Mouse (Mus musculus): ENCODE data around the gene Amhr2. TPM values are rescaled to one million over a fixed set of nuclear protein-coding genes. Genes with fewer than 3 reads are reported as not detected.

The Amhr2 gene
- 0.48 TPM in 1 of 2 replicates, not detected in the other for polyA plus RNA-seq (2016; fragmentation: Nextera tagmentation; extraction: Ambion mirVana)

GRCm38 (mm10) chr15:102445146-102445545 lies at the start of gene Amhr2:
Gene Amhr2 (plus strand): TSS chr15:102445367.
- ATAC-seq (ENCODE audit: insufficient number of reproducible peaks, insufficient read depth, low FRiP score, low TSS enrichment, low read depth) = no peak
- H3K27me3 ChIP-seq = no peaks in the 10 kb centered on the region
- no peak within 1 kb of the TSS for H3K9ac ChIP-seq (replicated peaks)
- 64% methylated on average over 8 of the region's 8 CpGs for WGBS
- no peak within 1 kb of the TSS for H3K27ac ChIP-seq
- H3K4me3 ChIP-seq (replicated peaks) = no peak within 1 kb of the TSS
- H3K36me3 ChIP-seq = no peaks in the 10 kb centered on the region
- H3K4me2 ChIP-seq = no peak within 1 kb of the TSS
- no peaks in the 10 kb centered on the region; the same call in 1 of the 2 replicates for H3K4me1 ChIP-seq (replicated peaks)
- no peaks in the 10 kb centered on the region for H3K9me3 ChIP-seq

DNA sequence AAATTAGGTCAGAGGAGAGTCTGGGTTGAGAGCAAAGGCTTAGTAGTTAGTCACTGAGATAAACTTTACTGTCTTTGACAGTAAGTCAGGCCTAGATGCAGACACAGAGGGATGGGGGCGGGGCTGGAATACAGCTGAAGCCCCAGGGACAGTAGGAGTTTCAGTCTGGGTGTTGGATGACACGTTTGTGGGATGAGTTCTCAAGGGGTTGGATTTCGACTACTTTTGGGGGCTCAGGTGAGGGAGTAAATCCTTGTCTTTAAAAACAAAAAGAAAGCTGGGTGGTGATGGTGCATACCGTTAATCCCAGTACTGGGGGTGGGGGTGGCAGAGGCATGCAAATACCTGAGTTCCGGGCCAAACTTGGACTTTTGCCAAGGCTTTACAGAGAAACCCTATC lies 46.5 kb upstream of the Amhr2 start:
- Histone ChIP-seq H3K4me1 (replicated peaks) (peaks cover 37% of the 10 kb centered on the region), H3K4me3 (replicated peaks) (peak overlapping the region; percentile 48; the same call in 1 of the 2 replicates), H3K4me2 (peak overlapping the region; percentile 78), H3K27me3 (no peaks in the 10 kb centered on the region), H3K9ac (replicated peaks) (no peak overlapping the region), H3K27ac (peak overlapping the region; percentile 93), H3K36me3 (no peaks in the 10 kb centered on the region), H3K9me3 (no peaks in the 10 kb centered on the region)
- 16% methylated on average over 5 of the region's 5 CpGs for WGBS
- ATAC-seq (ENCODE audit: insufficient number of reproducible peaks, insufficient read depth, low FRiP score, low TSS enrichment, low read depth) = no peak

GRCm38 (mm10) chr15:102399229-102400221 lies 45.6 kb upstream of the Amhr2 start:
- peak overlapping the region; percentile 78 for H3K4me2 ChIP-seq
- no peaks in the 10 kb centered on the region for H3K9me3 ChIP-seq
- peaks cover 38% of the 10 kb centered on the region for H3K4me1 ChIP-seq (replicated peaks)
- H3K27ac ChIP-seq = peak overlapping the region; percentile 93
- WGBS = 3% methylated on average over 34 of the region's 34 CpGs
- H3K9ac ChIP-seq (replicated peaks) = peak overlapping the region; percentile 65
- peak; percentile 65 for ATAC-seq (ENCODE audit: insufficient number of reproducible peaks, insufficient read depth, low FRiP score, low TSS enrichment, low read depth)
- H3K36me3 ChIP-seq = no peaks in the 10 kb centered on the region
- peak overlapping the region; percentile 48 for H3K4me3 ChIP-seq (replicated peaks)
- no peaks in the 10 kb centered on the region for H3K27me3 ChIP-seq

DNA sequence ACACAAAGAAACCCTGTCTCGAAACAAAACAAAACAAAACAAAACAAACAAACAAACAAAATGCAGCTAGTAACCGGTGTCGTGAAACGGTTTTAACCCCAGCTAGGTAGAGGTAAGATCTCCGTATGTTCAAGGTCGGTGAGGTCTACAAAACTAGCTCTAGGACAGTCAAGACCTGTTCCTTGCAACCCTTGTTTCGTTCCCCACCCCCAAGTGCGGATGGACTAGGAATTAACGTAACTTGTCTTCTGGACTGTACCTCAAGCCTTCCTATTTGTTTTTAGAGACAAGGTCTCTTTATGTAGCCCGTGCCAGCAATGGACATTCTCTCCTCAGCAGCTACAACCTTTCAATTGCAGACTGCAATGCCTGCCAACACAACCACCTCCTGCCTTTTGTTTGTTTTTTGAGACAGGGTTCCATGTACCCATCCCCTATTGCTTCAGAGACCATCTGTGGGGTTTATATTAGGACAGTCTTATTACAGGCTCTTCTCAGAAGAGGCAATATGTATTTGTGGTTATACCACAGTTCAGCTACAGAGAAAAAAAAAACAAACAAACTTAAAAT lies 44.6 kb upstream of the Amhr2 start:
- Histone ChIP-seq H3K27ac (peak overlapping the region; percentile 93), H3K36me3 (no peaks in the 10 kb centered on the region), H3K9me3 (no peaks in the 10 kb centered on the region), H3K27me3 (no peaks in the 10 kb centered on the region), H3K4me3 (replicated peaks) (no peak overlapping the region), H3K4me1 (replicated peaks) (peaks cover 30% of the 10 kb centered on the region), H3K9ac (replicated peaks) (no peak overlapping the region), H3K4me2 (peak overlapping the region; percentile 78)
- ATAC-seq (ENCODE audit: insufficient number of reproducible peaks, insufficient read depth, low FRiP score, low TSS enrichment, low read depth) = no peak
- WGBS = 84% methylated on average over 10 of the region's 10 CpGs

GRCm38 (mm10) chr15:102401278-102401677 lies 43.9 kb upstream of the Amhr2 start:
- peak overlapping the region; percentile 93 for H3K27ac ChIP-seq
- 83% methylated on average over 2 of the region's 2 CpGs for WGBS
- no peak for ATAC-seq (ENCODE audit: insufficient number of reproducible peaks, insufficient read depth, low FRiP score, low TSS enrichment, low read depth)
- H3K4me1 ChIP-seq (replicated peaks) = peaks cover 29% of the 10 kb centered on the region
- no peaks in the 10 kb centered on the region for H3K9me3 ChIP-seq
- H3K27me3 ChIP-seq = no peaks in the 10 kb centered on the region
- no peak overlapping the region for H3K9ac ChIP-seq (replicated peaks)
- no peak overlapping the region for H3K4me3 ChIP-seq (replicated peaks)
- no peaks in the 10 kb centered on the region for H3K36me3 ChIP-seq
- H3K4me2 ChIP-seq = no peak overlapping the region

DNA sequence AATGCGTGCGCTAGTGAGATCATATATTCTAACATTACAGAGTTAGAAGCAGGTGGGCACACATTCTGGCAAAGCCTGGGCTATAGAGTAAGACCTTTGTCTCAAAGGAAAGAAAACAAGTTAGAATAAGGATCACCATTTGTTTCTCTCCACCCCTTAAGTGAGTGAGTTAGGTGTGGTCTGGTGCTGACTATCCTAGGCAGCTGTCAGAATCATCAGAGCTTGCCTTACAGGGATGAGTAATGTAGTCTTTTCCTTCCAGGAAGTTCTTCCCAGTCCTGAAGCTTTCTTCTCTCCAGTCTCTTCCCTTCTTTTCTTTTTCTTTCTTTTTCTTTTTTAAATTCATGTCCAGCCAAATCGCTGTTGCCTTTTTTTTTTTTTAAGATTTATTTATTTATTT lies 43.0 kb upstream of the Amhr2 start:
- ATAC-seq (ENCODE audit: insufficient number of reproducible peaks, insufficient read depth, low FRiP score, low TSS enrichment, low read depth) = no peak
- H3K9ac ChIP-seq (replicated peaks) = no peak overlapping the region
- 92% methylated on average over 3 of the region's 3 CpGs for WGBS
- H3K4me3 ChIP-seq (replicated peaks) = no peak overlapping the region
- no peaks in the 10 kb centered on the region for H3K27me3 ChIP-seq
- peaks cover under 1% of the 10 kb centered on the region; the same call in 1 of the 2 replicates for H3K36me3 ChIP-seq
- H3K4me1 ChIP-seq (replicated peaks) = peaks cover 33% of the 10 kb centered on the region
- no peak overlapping the region for H3K4me2 ChIP-seq
- H3K9me3 ChIP-seq = no peaks in the 10 kb centered on the region
- H3K27ac ChIP-seq = no peak overlapping the region

GRCm38 (mm10) chr15:102404608-102405488 lies 40.3 kb upstream of the Amhr2 start:
- H3K9me3 ChIP-seq = no peaks in the 10 kb centered on the region
- ATAC-seq (ENCODE audit: insufficient number of reproducible peaks, insufficient read depth, low FRiP score, low TSS enrichment, low read depth) = no peak

DNA sequence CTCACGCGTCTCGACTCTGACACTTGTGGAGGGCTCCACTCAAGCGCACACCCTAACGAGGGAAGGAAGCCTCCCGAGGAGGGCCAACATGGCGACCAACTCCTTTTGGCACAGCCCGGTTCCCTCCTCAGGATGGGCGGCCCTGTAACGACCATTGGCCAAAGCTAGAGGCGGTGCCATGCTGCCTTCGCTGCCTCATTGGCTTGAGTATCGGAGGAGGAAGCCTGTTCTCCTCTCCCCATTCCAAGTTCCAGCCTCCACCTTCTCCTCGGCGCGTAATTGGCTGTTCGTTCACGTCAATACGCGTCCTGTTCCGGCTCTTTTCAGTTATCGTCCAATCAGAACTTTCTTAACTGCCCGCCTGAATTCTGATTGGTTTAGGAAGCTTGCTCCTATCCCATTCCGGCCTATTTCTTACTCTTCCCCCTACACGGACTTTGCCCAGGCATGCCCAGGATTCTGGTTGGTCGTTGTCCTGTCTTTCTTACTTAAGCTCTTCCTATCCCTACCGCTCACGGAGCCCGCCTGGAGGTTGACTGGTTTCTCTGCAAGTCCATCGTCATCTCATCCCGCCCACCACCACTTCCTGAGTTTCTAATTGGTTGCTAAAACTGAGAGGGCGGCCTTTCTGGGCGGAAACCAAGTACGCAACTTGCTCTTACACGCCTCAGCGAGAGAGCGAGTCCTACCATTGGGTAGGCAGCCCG lies 39.5 kb upstream of the Amhr2 start, which contains the start of gene Sp1:
Gene Sp1, plus strand, starts transcription at position 655 of the 707 bp plus-strand sequence.
- Histone ChIP-seq H3K4me1 (replicated peaks) (peaks cover 40% of the 10 kb centered on the region), H3K36me3 (peaks cover 34% of the 10 kb centered on the region), H3K27ac (peak within 1 kb of the TSS; percentile 100), H3K9me3 (no peaks in the 10 kb centered on the region; the same call in 1 of the 2 replicates), H3K4me2 (peak within 1 kb of the TSS; percentile 62), H3K27me3 (no peaks in the 10 kb centered on the region), H3K4me3 (replicated peaks) (peak within 1 kb of the TSS; percentile 80), H3K9ac (replicated peaks) (peak within 1 kb of the TSS; percentile 97)
- ATAC-seq (ENCODE audit: insufficient number of reproducible peaks, insufficient read depth, low FRiP score, low TSS enrichment, low read depth) = peak; percentile 100
- WGBS = under 1% methylated on average over 38 of the region's 38 CpGs

More at GRCm38 (mm10) chr15:102404608-102405488, 40.3 kb upstream of the Amhr2 start:
- 15% methylated on average over 34 of the region's 34 CpGs for WGBS
- no peaks in the 10 kb centered on the region for H3K27me3 ChIP-seq
- peak overlapping the region; percentile 100 for H3K27ac ChIP-seq
- peak overlapping the region; percentile 80 for H3K4me3 ChIP-seq (replicated peaks)
- peak overlapping the region; percentile 62 for H3K4me2 ChIP-seq
- H3K9ac ChIP-seq (replicated peaks) = peak overlapping the region; percentile 90
- H3K36me3 ChIP-seq = peaks cover 26% of the 10 kb centered on the region
- peaks cover 40% of the 10 kb centered on the region for H3K4me1 ChIP-seq (replicated peaks)

GRCm38 (mm10) chr15:102406196-102406911 lies 38.8 kb upstream of the Amhr2 start:
- H3K9me3 ChIP-seq = no peaks in the 10 kb centered on the region; the same call in 1 of the 2 replicates
- WGBS = 1% methylated on average over 43 of the region's 69 CpGs
- H3K36me3 ChIP-seq = peaks cover 42% of the 10 kb centered on the region
- no peak for ATAC-seq (ENCODE audit: insufficient number of reproducible peaks, insufficient read depth, low FRiP score, low TSS enrichment, low read depth)
- peak overlapping the region; percentile 99 for H3K27ac ChIP-seq
- peak overlapping the region; percentile 80 for H3K4me3 ChIP-seq (replicated peaks)
- H3K4me1 ChIP-seq (replicated peaks) = peaks cover 37% of the 10 kb centered on the region
- H3K4me2 ChIP-seq = peak overlapping the region; percentile 52
- no peaks in the 10 kb centered on the region for H3K27me3 ChIP-seq
- peak overlapping the region; percentile 97 for H3K9ac ChIP-seq (replicated peaks)
